In genomic region chr7:44240712-44241111, GRCm38 (mm10) we compare ENCODE assay signal across 25 mouse cellular contexts. TPM values are rescaled to one million over a fixed set of nuclear protein-coding genes. Genes with fewer than 3 reads are reported as not detected.
DNase-seq lines count a peak whose midpoint lies in the region; ATAC-seq and TF ChIP-seq lines count a peak whose summit lies in the region.
"Had no signal": no experiment of that assay in that cellular context is flagged by ENCODE, and none has a peak within 500 bp of the region (broad histone marks: within the 10 kb centered on the region; RNA-seq: fewer than 3 reads in every experiment).

No protein-coding gene starts in this region.

- no peak for ATAC-seq in liver, postnatal 0 days
- peak; percentile 22 for ATAC-seq in Patski
- ATAC-seq: activated CD4-positive, CD25-positive, alpha-beta regulatory T cell, adult 4 months; forebrain, embryonic 16.5 days had no signal

- TF ChIP-seq POLR2A in liver, adult 2 months (IDR thresholded peaks at IDR 0.05; ENCODE audit: extremely low read depth, insufficient read depth, low read length): no peak
- no peak for TF ChIP-seq POLR2A in small intestine, adult 2 months (IDR thresholded peaks at IDR 0.05; ENCODE audit: low read depth, low read length)

- in situ Hi-C loops in ES-E14 (cut with MboI; ENCODE audit: low sequenced_read_pairs in 2 of 2, unreplicated experiment in 2 of 2): no loop called here
- in situ Hi-C loops in Patski (cut with MboI; ENCODE audit: low pct_unique_long_range_greater_than_20kb): loop anchor here (25.0 kb wide), 1 partner anchor 653 kb away; the partner anchor contains the start of gene Zfp719

- H3K4me2 ChIP-seq in liver, postnatal 0 days (ENCODE audit: low read depth, low read length): no peak overlapping the region
- H3K4me2 ChIP-seq: embryonic facial prominence, embryonic 13.5 days; forebrain, embryonic 12.5 days; heart, embryonic 12.5 days; hindbrain, embryonic 14.5 days had no signal

- H3K27me3 ChIP-seq in liver, adult 2 months (ENCODE audit: control insufficient read depth, insufficient read depth, low read length): no peaks in the 10 kb centered on the region
- H3K27me3 ChIP-seq in liver, postnatal 0 days (ENCODE audit: insufficient read depth, low read length): no peaks in the 10 kb centered on the region
- H3K27me3 ChIP-seq in Patski: peaks cover 11% of the 10 kb centered on the region
- no peaks in the 10 kb centered on the region for H3K27me3 ChIP-seq in small intestine, adult 2 months (ENCODE audit: control insufficient read depth, insufficient read depth, low read length)
- H3K27me3 ChIP-seq: embryonic facial prominence, embryonic 13.5 days; forebrain, embryonic 12.5 days; heart, embryonic 12.5 days had no signal

- TF ChIP-seq CTCF in liver, adult 2 months (IDR thresholded peaks at IDR 0.05; ENCODE audit: low read depth, low read length): no peak
- no peak for TF ChIP-seq CTCF in liver, postnatal 0 days (IDR thresholded peaks at IDR 0.05; ENCODE audit: low read depth)
- no peak for TF ChIP-seq CTCF in Patski (IDR thresholded peaks at IDR 0.05)
- no peak for TF ChIP-seq CTCF in small intestine, adult 2 months (IDR thresholded peaks at IDR 0.05; ENCODE audit: extremely low read depth, insufficient read length, insufficient replicate concordance, low read depth, low read length)

- no peak overlapping the region for H3K4me3 ChIP-seq in liver, adult 2 months (ENCODE audit: insufficient read depth, low read depth, low read length)
- H3K4me3 ChIP-seq in liver, postnatal 0 days (ENCODE audit: low read depth, low read length): no peak overlapping the region
- no peak overlapping the region for H3K4me3 ChIP-seq in ES-E14 (ENCODE audit: insufficient read depth in 1 of 2, low read depth in 1 of 2, low read length in 2 of 2, poor library complexity in 1 of 2, severe bottlenecking in 1 of 2)
- no peak overlapping the region for H3K4me3 ChIP-seq in small intestine, adult 2 months (ENCODE audit: low read depth, low read length)
- H3K4me3 ChIP-seq: embryonic facial prominence, embryonic 13.5 days; forebrain, embryonic 12.5 days; gastrocnemius, adult 2 months; heart, embryonic 12.5 days; hindbrain, embryonic 10.5 days had no signal

- DNase-seq in liver, adult 2 months (ENCODE audit: extremely low read depth, low read depth, low spot score): peak; percentile 77
- DNase-seq in liver, postnatal 0 days: no peak
- DNase-seq in ES-E14 (ENCODE audit: low read depth, low spot score) (no peak), Patski (ENCODE audit: low read depth, low spot score) (no peak)
- DNase-seq in layer of hippocampus, adult 11-12 months (ENCODE audit: low spot score): no peak
- DNase-seq: adrenal gland, adult 2 months; adrenal gland, postnatal 25 days; cerebellum, adult 18-20 months; cerebellum, adult 9-11 months; cerebellum, postnatal 36 days; gastrocnemius, adult 2 months; gastrocnemius, postnatal 25 days had no signal

- CTCF ChIA-PET in Patski (lab: Charles Lee): no interaction called here

- H3K9me3 ChIP-seq in liver, postnatal 0 days (ENCODE audit: low read length): no peaks in the 10 kb centered on the region
- H3K9me3 ChIP-seq in ES-E14 (ENCODE audit: control insufficient read depth, insufficient read depth, low read depth, low read length): no peaks in the 10 kb centered on the region
- H3K9me3 ChIP-seq: embryonic facial prominence, embryonic 13.5 days; forebrain, embryonic 12.5 days; G1E had no signal

- POLR2A ChIA-PET in Patski (lab: Charles Lee): no interaction called here

- no peaks in the 10 kb centered on the region for H3K36me3 ChIP-seq in liver, adult 2 months (ENCODE audit: control insufficient read depth, insufficient read depth, low read length)
- H3K36me3 ChIP-seq in liver, postnatal 0 days (replicated peaks; ENCODE audit: insufficient read depth, low read length): no peaks in the 10 kb centered on the region
- H3K36me3 ChIP-seq in ES-E14 (ENCODE audit: control insufficient read depth, insufficient read depth, low read length, poor library complexity, severe bottlenecking): no peaks in the 10 kb centered on the region; the same call in 1 of the 2 replicates
- no peaks in the 10 kb centered on the region for H3K36me3 ChIP-seq in small intestine, adult 2 months (ENCODE audit: control insufficient read depth, insufficient read depth, low read length)
- H3K36me3 ChIP-seq: embryonic facial prominence, embryonic 13.5 days; forebrain, embryonic 12.5 days; heart, embryonic 12.5 days; hindbrain, embryonic 10.5 days had no signal

- H3K9ac ChIP-seq in liver, adult 2 months (ENCODE audit: low read depth, low read length): no peak overlapping the region
- no peak overlapping the region for H3K9ac ChIP-seq in liver, postnatal 0 days (replicated peaks)
- no peak overlapping the region for H3K9ac ChIP-seq in ES-E14 (ENCODE audit: insufficient read depth, low read depth, low read length, poor library complexity, severe bottlenecking)
- H3K9ac ChIP-seq: embryonic facial prominence, embryonic 13.5 days; forebrain, embryonic 12.5 days; heart, embryonic 12.5 days; hindbrain, embryonic 14.5 days had no signal

- no peak for TF ChIP-seq EP300 in liver, postnatal 0 days (IDR thresholded peaks at IDR 0.05; ENCODE audit: low read depth)

- no peak overlapping the region for H3K27ac ChIP-seq in liver, adult 2 months (replicated peaks; ENCODE audit: insufficient read depth, low read depth, low read length)
- no peak overlapping the region for H3K27ac ChIP-seq in liver, postnatal 0 days (ENCODE audit: low read depth)
- H3K27ac ChIP-seq in ES-E14 (ENCODE audit: insufficient read depth, low read depth, low read length, poor library complexity, severe bottlenecking): peak overlapping the region; percentile 53; the same call in 1 of the 2 replicates
- H3K27ac ChIP-seq in small intestine, adult 2 months (ENCODE audit: insufficient read depth, low read depth, low read length): peak overlapping the region; percentile 64
- H3K27ac ChIP-seq: embryonic facial prominence, embryonic 13.5 days; forebrain, embryonic 12.5 days; gastrocnemius, adult 2 months; hindbrain, embryonic 10.5 days; hindbrain, embryonic 14.5 days had no signal

- no peaks in the 10 kb centered on the region for H3K79me2 ChIP-seq in liver, adult 2 months (ENCODE audit: control insufficient read depth, insufficient read depth, low read length)

- H3K4me1 ChIP-seq in liver, adult 2 months (ENCODE audit: control insufficient read depth, insufficient read depth, low read length): peaks cover 7% of the 10 kb centered on the region
- H3K4me1 ChIP-seq in liver, postnatal 0 days (ENCODE audit: insufficient read depth): peaks cover 8% of the 10 kb centered on the region
- peaks cover 0 to 9% of the 10 kb centered on the region in 2 experiments; a peak in 1 of 4 replicates for H3K4me1 ChIP-seq in ES-E14 (ENCODE audit: control insufficient read depth in 2 of 2, insufficient read depth in 2 of 2, low read length in 2 of 2, poor library complexity in 1 of 2)
- peaks cover 11% of the 10 kb centered on the region; the same call in 1 of the 2 replicates for H3K4me1 ChIP-seq in small intestine, adult 2 months (ENCODE audit: control insufficient read depth, insufficient read depth, insufficient read length, low read length)

- WGBS in liver, adult 2 months: 18% methylated on average over 1 of the region's 1 CpGs
- WGBS in liver, postnatal 0 days (ENCODE audit: insufficient replicate concordance): 15% methylated on average over 1 of the region's 1 CpGs
- WGBS in small intestine, adult 2 months: 16% methylated on average over 1 of the region's 1 CpGs

TF ChIP-seq in ES-E14, 5 proteins besides CTCF, POLR2A, EP300 and RAD21:
- no peak for TF ChIP-seq MAFK (IDR thresholded peaks at IDR 0.05; ENCODE audit: insufficient read depth, low read depth, low read length)
- no peak for TF ChIP-seq ZNF384 (IDR thresholded peaks at IDR 0.05; ENCODE audit: low read depth, low read length)
- no peak for TF ChIP-seq HCFC1 (IDR thresholded peaks at IDR 0.05; ENCODE audit: borderline replicate concordance, insufficient read depth, low read length)
- no peak for TF ChIP-seq ZC3H11A (IDR thresholded peaks at IDR 0.05; ENCODE audit: borderline replicate concordance, low read depth, low read length)
- no peak for TF ChIP-seq CHD2 (IDR thresholded peaks at IDR 0.05; ENCODE audit: low read depth, low read length)

RNA-seq across cellular contexts. Expression of gene Gm36864, which starts 4.7 kb away (rescaled TPM):
- total RNA-seq in liver, adult 2 months (2014; rRNA removed): not detected in 2 replicates
- not detected in 2 replicates for polyA plus RNA-seq in liver, adult 2 months (2012; rRNA removed)
- not detected in 2 replicates for polyA plus RNA-seq in liver, postnatal 0 days (2015; fragmentation: Nextera tagmentation; extraction: Ambion mirVana)
- total RNA-seq in ES-E14 (2012; rRNA removed): not detected in 2 replicates
- not detected for polyA plus RNA-seq in Patski (2021)
- polyA plus RNA-seq in small intestine, adult 2 months (2012; rRNA removed): not detected in 2 replicates
- total RNA-seq: adrenal gland, adult 2 months; adrenal gland, postnatal 25 days; gastrocnemius, adult 2 months; gastrocnemius, postnatal 25 days; granulocyte monocyte progenitor cell, adult 5-6 weeks; heart, adult 8-10 months; heart, postnatal 25 days had no signal
- polyA plus RNA-seq: activated CD4-positive, CD25-positive, alpha-beta regulatory T cell, adult 4 months; adrenal gland, adult 2 months; forebrain, embryonic 12.5 days; forebrain, embryonic 16.5 days; G1E; heart, embryonic 12.5 days; heart, embryonic 16.5 days; hindbrain, embryonic 10.5 days; hindbrain, embryonic 14.5 days had no signal

RNA-seq across cellular contexts. Expression of gene 1700028J19Rik, which starts 5.8 kb away (rescaled TPM):
- total RNA-seq in liver, adult 2 months (2014; rRNA removed): 0.18 and 0.20 TPM in 2 replicates
- 0.77 and 1.4 TPM in 2 replicates for polyA plus RNA-seq in liver, adult 2 months (2012; rRNA removed)
- 0.51 and 0.54 TPM in 2 replicates for polyA plus RNA-seq in liver, postnatal 0 days (2015; fragmentation: Nextera tagmentation; extraction: Ambion mirVana)
- 0.42 and 0.58 TPM in 2 replicates for total RNA-seq in ES-E14 (2012; rRNA removed)
- polyA plus RNA-seq in Patski (2021): 0.23 TPM
- polyA plus RNA-seq in small intestine, adult 2 months (2012; rRNA removed): 0.77 and 1.9 TPM in 2 replicates
- total RNA-seq: gastrocnemius, adult 2 months had no signal

RNA-seq across cellular contexts. Expression of gene 2410002F23Rik, which starts 5.8 kb away (rescaled TPM):
- 6.1 and 7.2 TPM in 2 replicates for total RNA-seq in liver, adult 2 months (2014; rRNA removed)
- 14.3 and 30.1 TPM in 2 replicates for polyA plus RNA-seq in liver, adult 2 months (2012; rRNA removed)
- 18.8 and 20.6 TPM in 2 replicates for polyA plus RNA-seq in liver, postnatal 0 days (2015; fragmentation: Nextera tagmentation; extraction: Ambion mirVana)
- total RNA-seq in ES-E14 (2012; rRNA removed): 127 and 194 TPM in 2 replicates
- 32.3 TPM for polyA plus RNA-seq in Patski (2021)
- 43.4 and 66.3 TPM in 2 replicates for polyA plus RNA-seq in small intestine, adult 2 months (2012; rRNA removed)

RNA-seq across cellular contexts. Expression of gene Klk1, which starts 15.6 kb away (rescaled TPM):
- 2.2 and 11.1 TPM in 2 replicates for total RNA-seq in liver, adult 2 months (2014; rRNA removed)
- 0.57 and 1.9 TPM in 2 replicates for polyA plus RNA-seq in liver, adult 2 months (2012; rRNA removed)
- polyA plus RNA-seq in liver, postnatal 0 days (2015; fragmentation: Nextera tagmentation; extraction: Ambion mirVana): 0.79 TPM in 1 of 2 replicates, not detected in the other
- total RNA-seq in ES-E14 (2012; rRNA removed): 4.0 and 5.8 TPM in 2 replicates
- not detected for polyA plus RNA-seq in Patski (2021)
- 153 and 2,676 TPM in 2 replicates for polyA plus RNA-seq in small intestine, adult 2 months (2012; rRNA removed)
- total RNA-seq: adrenal gland, adult 2 months; adrenal gland, postnatal 25 days; G1E; gastrocnemius, adult 2 months; gastrocnemius, postnatal 25 days; granulocyte monocyte progenitor cell, adult 5-6 weeks; heart, postnatal 25 days had no signal
- polyA plus RNA-seq: activated CD4-positive, CD25-positive, alpha-beta regulatory T cell, adult 4 months; embryonic facial prominence, embryonic 13.5 days; forebrain, embryonic 12.5 days; forebrain, embryonic 16.5 days; G1E; heart, embryonic 12.5 days; hindbrain, embryonic 10.5 days; hindbrain, embryonic 14.5 days had no signal

RNA-seq across cellular contexts. Expression of gene Acp4, which starts 16.5 kb away (rescaled TPM):
- total RNA-seq in liver, adult 2 months (2014; rRNA removed): not detected in 2 replicates
- polyA plus RNA-seq in liver, adult 2 months (2012; rRNA removed): not detected in 2 replicates
- polyA plus RNA-seq in liver, postnatal 0 days (2015; fragmentation: Nextera tagmentation; extraction: Ambion mirVana): not detected in 2 replicates
- total RNA-seq in ES-E14 (2012; rRNA removed): 0.18 and 0.58 TPM in 2 replicates
- not detected for polyA plus RNA-seq in Patski (2021)
- polyA plus RNA-seq in small intestine, adult 2 months (2012; rRNA removed): not detected in 2 replicates
- total RNA-seq: adrenal gland, adult 2 months; adrenal gland, postnatal 25 days; G1E; gastrocnemius, adult 2 months; gastrocnemius, postnatal 25 days; granulocyte monocyte progenitor cell, adult 5-6 weeks; heart, adult 8-10 months; heart, postnatal 25 days had no signal
- polyA plus RNA-seq: activated CD4-positive, CD25-positive, alpha-beta regulatory T cell, adult 4 months; adrenal gland, adult 2 months; forebrain, embryonic 16.5 days; G1E; heart, embryonic 12.5 days; heart, embryonic 16.5 days; hindbrain, embryonic 14.5 days had no signal

Comparison
In these comparisons a context has a peak if more than half of its experiments do, and no peak if none do; other contexts are left out.
1. H3K27ac ChIP-seq: peak in ES-E14 (single experiment) and small intestine, adult 2 months (single experiment); none in liver, adult 2 months (single experiment) and liver, postnatal 0 days (single experiment).